Mouse (Mus musculus) myocyte (in vitro differentiated cells): Measurements from ENCODE around the gene Pank2.

Experiments used
- CEBPB ChIP-seq: IDR thresholded peaks from 2 replicates; pipeline ENCODE4 v1.6.1; 2011; ENCODE audit warnings: mild to moderate bottlenecking, moderate library complexity; ENCODE audit not compliant: poor library complexity, insufficient read depth, severe bottlenecking
- E2F4 ChIP-seq: IDR thresholded peaks from one replicate; pipeline ENCODE4 v1.6.1; 2011; ENCODE audit warnings: mild to moderate bottlenecking, control low read depth, moderate library complexity; ENCODE audit not compliant: insufficient read depth
- MAX ChIP-seq: IDR thresholded peaks from one replicate; pipeline ENCODE4 v1.6.1; 2011; ENCODE audit warnings: low read depth, mild to moderate bottlenecking, control low read depth
- MYOD1 ChIP-seq, 3 experiments: IDR thresholded peaks; one replicate each; pipeline ENCODE4 v1.6.1; 2011; ENCODE audit warnings: control low read depth in 2 of 3, low read depth in 2 of 3, mild to moderate bottlenecking in 2 of 3, moderate library complexity in 1 of 3; ENCODE audit not compliant: insufficient read length in 2 of 3, control insufficient read depth in 1 of 3
- MYOG ChIP-seq, 3 experiments: IDR thresholded peaks; one replicate each; pipeline ENCODE4 v1.6.1; 2011; ENCODE audit warnings: control low read depth in 2 of 3, low read depth in 2 of 3, mild to moderate bottlenecking in 2 of 3; ENCODE audit not compliant: insufficient read length in 2 of 3, control insufficient read depth in 1 of 3, insufficient read depth in 1 of 3
- POLR2A ChIP-seq: IDR thresholded peaks from one replicate; pipeline ENCODE4 v1.6.1; 2011; ENCODE audit warnings: low read depth, mild to moderate bottlenecking, control low read depth, moderate library complexity; ENCODE audit not compliant: insufficient read length
- POLR2AphosphoS2 ChIP-seq: IDR thresholded peaks from one replicate; pipeline ENCODE4 v1.6.1; 2011; ENCODE audit warnings: low read depth, control low read depth; ENCODE audit not compliant: insufficient read length
- REST ChIP-seq: IDR thresholded peaks from one replicate; pipeline ENCODE4 v1.6.1; 2011; ENCODE audit warnings: mild to moderate bottlenecking, control low read depth, moderate library complexity; ENCODE audit not compliant: insufficient read depth, insufficient read length
- TCF12 ChIP-seq: IDR thresholded peaks from one replicate; pipeline ENCODE4 v1.6.1; 2011; ENCODE audit warnings: mild to moderate bottlenecking, control low read depth; ENCODE audit not compliant: poor library complexity, insufficient read depth, severe bottlenecking
- TCF3 ChIP-seq: IDR thresholded peaks from one replicate; pipeline ENCODE4 v1.6.1; 2011; ENCODE audit warnings: low read depth, control low read depth; ENCODE audit not compliant: insufficient read length
- USF1 ChIP-seq: IDR thresholded peaks from one replicate; pipeline ENCODE4 v1.6.1; 2011; ENCODE audit warnings: low read depth, mild to moderate bottlenecking, control low read depth, moderate library complexity

GRCm38 (mm10) chr2:131276722-131277121 is 14.4 kb downstream of the Pank2 start:
- TF ChIP-seq REST (no peak), TCF3 (no peak), MYOG (IDR thresholded peaks at IDR 0.05; ENCODE audit: control insufficient read depth in 1 of 3, insufficient read depth in 1 of 3, insufficient read length in 2 of 3, low read depth in 2 of 3) (no peak), POLR2AphosphoS2 (no peak), E2F4 (no peak), POLR2A (no peak), USF1 (no peak), CEBPB (no peak), MYOD1 (IDR thresholded peaks at IDR 0.05; ENCODE audit: control insufficient read depth in 1 of 3, insufficient read length in 2 of 3, low read depth in 2 of 3) (no peak), MAX (no peak), TCF12 (no peak)
